Mouse (Mus musculus): Measurements from ENCODE around the gene Dnajb3.
"Not testable (repeated sequence)": the region's sequence is repeated elsewhere in the genome, so short reads cannot be mapped to it uniquely, and the experiment has no call there.

Gene Dnajb3

DNA sequence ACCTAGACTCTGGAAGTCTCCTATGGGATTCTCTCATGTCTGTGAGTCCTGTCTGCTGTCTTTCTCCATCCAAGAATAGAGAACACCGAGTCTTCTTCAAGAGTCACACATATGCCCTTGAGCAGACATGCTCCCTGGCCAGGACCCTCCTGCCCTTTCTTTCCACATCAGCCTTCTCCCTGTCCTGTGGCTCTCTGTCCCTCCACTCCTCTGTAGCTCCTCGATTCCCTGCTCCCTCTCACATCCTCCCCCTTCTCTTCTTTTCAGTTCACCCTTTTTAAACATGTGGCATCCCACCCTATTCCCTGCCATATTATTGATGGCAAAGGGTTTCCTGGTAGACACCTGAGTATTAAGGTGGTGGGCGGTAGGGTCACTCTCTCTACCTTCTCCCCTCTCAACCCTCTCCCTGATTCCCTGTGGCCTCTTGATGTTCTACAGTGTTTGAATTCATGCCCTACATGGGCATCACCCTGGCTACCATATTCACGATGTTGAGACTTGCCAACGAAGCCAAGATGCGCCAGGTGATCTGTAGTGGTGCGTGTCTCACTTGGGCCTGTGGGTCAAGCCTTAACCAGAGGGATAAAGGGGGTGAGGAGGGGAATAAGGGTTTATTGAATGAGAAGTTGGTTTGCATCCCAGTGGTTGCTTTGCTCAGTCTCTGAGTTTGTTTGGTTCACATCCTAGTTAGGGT lies 26.4 kb upstream of the Dnajb3 start:
- no peak for DNase-seq (ENCODE audit: low spot score)

DNA sequence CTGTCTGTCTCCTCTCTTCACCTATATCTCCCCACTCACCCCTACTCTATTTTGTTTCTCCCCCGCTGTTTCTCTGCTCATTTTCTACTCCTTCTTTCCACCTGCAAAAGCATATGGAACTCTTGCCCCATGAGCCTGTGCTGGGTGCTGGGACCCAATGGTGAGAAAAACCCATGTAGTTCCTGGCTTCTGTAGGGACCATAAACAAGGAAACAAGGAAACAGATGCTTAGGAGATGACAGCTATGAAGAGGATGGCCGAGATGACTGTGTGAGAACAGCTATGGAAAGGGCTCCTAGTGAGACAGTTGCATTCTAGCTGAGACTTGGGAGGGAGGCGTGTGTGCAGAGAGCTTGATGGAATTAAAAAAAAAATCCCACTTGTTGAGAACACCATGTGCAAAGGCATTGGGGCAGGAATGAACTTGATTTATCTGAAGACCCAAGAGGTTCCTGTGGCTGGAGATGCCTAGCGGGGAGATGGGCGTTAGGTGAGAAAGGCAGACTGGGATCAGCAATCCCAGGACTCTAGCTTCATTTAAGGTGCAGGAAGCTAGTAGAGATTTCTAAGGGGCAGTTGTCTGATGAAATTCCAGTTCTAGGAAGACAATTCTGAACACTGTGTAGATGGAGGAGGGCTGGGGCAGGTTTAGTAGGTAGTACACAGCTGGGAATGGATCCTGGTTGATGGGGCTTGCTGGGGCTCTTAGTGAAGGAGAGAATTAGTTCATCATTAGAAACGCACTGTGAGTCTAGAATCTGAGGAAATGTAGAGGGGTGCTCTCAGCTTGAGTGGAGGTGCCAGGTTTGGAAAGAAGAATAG lies 25.6 kb upstream of the Dnajb3 start:
- no peak for DNase-seq (ENCODE audit: low spot score)

DNA sequence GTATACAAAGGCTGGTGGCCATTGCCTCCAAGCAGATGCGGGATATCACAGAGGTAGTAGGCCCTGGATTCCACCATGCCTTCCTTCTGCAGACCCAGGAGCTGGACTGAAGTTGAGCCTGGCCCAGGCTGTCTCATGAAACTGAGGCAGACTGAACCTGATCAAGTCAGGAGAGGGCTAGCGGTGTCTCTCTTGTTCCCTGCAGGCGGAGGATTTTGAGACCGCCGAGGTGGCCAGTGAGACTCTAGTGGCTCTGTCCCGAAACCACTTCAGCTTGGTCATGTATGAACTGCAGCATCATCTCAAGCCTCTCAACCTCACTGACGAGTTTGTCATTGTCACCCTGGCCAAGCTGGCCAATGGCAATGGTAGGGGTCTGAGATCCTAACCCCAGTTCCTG lies 24.8 kb upstream of the Dnajb3 start:
- no peak for DNase-seq (ENCODE audit: low spot score)

DNA sequence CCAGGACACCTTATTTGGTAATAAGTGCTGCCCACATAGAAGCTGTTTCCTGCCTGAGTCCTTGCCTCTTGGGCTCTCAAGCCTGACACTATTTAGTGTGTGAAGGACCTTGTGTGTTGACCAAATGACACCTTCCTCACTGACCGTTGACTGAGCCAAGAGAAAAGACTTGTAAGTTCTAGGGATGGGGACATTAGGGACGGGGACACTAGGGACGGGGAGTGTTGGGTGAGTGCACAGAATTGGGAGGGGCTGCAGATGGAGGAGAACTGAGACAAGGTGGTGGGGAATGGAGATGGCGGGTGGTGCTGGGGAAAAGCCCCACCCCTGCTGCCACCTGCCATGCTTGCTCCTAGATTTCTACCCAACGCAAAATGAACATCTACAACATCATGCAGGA lies 24.4 kb upstream of the Dnajb3 start:
- no peak for DNase-seq (ENCODE audit: low spot score)

GRCm38 (mm10) chr1:88229566-88229965 lies 24.0 kb upstream of the Dnajb3 start:
- DNase-seq (ENCODE audit: low spot score), result no peak

GRCm38 (mm10) chr1:88228121-88228520 lies 22.5 kb upstream of the Dnajb3 start:
- no peak for DNase-seq (ENCODE audit: low spot score)

- no peak for DNase-seq (ENCODE audit: low spot score)
These were observed 21.9 kb upstream of the Dnajb3 start for GRCm38 (mm10) chr1:88227482-88227881.

GRCm38 (mm10) chr1:88226670-88227379 lies 21.2 kb upstream of the Dnajb3 start, which contains the start of gene Mroh2a:
Gene Mroh2a, plus strand, starts transcription at chr1:88226986.
- no peak for DNase-seq (ENCODE audit: low spot score)

DNA sequence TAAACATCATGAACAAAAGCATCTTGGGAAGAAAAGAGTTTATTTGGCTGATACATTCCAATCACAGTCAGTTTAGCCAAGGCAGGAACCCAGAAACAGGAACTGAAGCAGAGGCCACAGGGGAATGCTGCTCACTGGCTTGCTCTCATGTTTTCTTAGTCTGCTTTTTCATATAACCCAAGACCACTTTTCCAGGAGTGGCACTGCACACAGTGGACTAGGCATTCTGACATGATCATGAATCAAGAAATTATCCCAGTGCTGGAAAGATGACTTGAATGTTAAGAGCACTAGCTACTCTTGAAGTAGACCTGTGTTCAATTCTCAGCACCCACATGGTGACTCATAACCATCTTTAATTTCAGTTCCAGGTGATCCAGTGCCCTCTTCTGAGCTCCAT lies 20.2 kb upstream of the Dnajb3 start:
- no peak for DNase-seq (ENCODE audit: low spot score)

DNA sequence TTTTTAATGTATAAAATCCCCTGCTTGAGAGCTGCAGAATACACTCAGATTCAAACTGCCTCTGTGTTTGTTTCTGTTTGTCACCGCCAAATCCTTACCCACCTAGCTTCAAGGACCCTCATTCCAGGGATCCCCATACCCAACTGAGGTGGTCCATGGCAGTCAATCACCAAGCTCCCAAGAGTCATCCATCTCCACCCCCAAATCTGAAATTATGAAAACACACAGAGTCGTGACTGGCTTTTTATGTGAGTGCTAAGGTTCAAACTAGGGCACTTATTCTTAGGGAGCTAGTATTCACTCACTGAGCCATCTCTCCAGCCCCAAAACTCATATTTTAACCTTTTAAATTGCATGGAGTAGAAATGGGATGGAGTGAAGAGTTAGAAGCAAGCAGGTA lies 19.7 kb upstream of the Dnajb3 start:
- not testable (repeated sequence) for DNase-seq (ENCODE audit: low spot score)

- peak; percentile 15 for DNase-seq (ENCODE audit: low spot score)
These were observed 18.6 kb upstream of the Dnajb3 start for GRCm38 (mm10) chr1:88224029-88224776.

- DNase-seq (ENCODE audit: low spot score), result no peak
These were observed 18.0 kb upstream of the Dnajb3 start for GRCm38 (mm10) chr1:88223591-88223990.

DNA sequence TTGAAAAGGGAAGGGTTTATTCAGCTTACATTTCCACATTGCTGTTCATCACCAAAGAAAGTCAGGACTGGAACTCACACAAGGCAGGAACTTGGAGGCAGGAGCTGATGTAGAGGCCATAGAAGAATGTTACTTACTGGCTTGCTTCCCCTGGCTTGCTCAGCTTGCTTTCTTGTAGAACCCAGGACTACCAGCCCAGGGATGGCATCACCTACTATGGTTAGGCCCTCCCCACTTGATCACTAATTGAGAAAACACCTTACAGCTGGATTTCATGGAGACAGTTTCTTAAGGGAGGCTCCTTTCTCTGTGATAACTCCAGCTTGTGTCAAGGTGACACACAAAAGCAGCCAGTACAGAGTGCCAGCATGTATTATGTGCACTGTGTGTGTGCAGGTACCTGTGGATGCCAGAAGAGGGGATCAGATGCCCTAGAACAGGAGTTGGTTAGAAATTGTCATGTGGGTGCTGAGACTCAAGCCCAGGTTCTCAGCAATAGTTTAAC lies 17.5 kb upstream of the Dnajb3 start:
- DNase-seq (ENCODE audit: low spot score), result not testable (repeated sequence)

- no peak for DNase-seq (ENCODE audit: low spot score)
These were observed 16.6 kb upstream of the Dnajb3 start for GRCm38 (mm10) chr1:88222216-88222615.

GRCm38 (mm10) chr1:88220336-88220735 lies 14.8 kb upstream of the Dnajb3 start:
- no peak for DNase-seq (ENCODE audit: low spot score)

GRCm38 (mm10) chr1:88219054-88219453 lies 13.5 kb upstream of the Dnajb3 start:
- DNase-seq (ENCODE audit: low spot score), result no peak

DNA sequence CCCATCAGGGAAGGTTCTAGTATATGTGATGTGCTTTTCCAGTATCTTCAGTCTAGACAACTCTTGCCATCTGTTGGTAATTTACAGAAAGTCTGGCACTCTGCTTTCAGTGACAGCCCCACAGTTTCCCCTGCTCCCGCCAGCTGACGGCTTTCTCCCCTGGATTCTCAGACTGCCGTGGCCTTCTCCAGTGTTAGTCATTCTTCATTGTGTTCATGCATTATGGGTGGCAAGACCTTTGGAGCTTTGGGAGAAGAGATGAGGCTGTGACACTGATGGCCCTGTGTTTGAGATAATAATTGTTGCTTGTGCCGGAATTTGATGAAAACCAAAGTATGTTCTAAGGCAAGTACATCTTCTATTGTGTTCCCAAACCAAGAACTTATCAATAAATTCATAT lies 13.0 kb upstream of the Dnajb3 start:
- no peak for DNase-seq (ENCODE audit: low spot score)

DNA sequence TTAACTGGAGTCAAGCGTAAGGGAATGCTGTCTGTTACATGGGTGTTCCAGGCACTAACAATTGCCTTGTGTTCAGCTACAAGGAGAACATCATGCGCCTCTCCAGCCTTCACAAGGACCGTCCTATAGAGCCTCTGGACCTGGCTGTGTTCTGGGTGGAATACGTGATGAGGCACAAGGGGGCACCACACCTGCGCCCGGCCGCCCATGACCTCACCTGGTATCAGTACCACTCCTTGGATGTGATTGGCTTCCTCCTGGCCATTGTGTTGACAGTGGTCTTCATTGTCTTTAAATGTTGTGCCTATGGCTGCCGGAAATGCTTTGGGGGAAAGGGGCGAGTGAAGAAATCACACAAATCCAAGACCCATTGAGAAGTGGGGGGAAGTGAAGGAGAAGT lies 12.5 kb upstream of the Dnajb3 start:
- DNase-seq (ENCODE audit: low spot score), result no peak

- no peak for DNase-seq (ENCODE audit: low spot score)
These were observed 12.0 kb upstream of the Dnajb3 start for GRCm38 (mm10) chr1:88217576-88217975.

DNA sequence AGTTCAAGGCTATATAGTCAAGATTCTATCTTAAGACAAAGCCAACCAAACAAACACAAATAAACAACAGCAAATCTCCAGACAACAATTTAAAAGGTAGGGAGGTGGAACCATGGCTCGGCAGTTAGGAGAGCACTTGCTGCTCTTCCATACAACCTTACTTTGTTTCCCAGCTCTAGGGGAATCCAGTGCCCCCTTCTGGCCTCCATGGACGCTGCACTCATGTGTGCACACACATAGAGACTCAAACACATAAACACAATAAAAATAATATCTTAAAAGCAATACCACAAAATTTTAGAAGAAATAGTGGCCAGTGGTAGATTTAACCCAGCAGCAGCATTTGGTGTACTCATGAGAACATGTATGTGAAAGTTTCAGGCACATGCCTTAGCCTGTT lies 11.6 kb upstream of the Dnajb3 start:
- DNase-seq (ENCODE audit: low spot score), result no peak

DNA sequence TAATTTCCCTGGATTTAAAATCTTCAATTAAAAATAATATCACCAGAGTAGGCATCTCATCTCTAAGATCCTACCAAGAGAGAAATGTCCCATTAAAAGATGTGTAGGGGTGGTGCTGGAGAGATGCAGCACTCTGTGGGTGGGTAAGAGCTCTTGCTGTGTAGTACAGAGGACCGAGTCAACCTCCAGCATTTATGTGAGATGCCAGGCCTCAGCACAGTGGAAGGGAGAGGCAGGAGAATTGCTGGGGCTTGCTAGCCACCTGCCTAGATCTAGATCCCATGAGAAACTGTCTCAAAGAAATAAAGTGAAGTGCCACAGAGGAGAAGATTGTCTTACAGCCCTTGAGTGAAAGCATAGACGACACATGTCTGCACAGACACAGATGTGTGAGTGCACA lies 11.0 kb upstream of the Dnajb3 start:
- DNase-seq (ENCODE audit: low spot score), result no peak
